Mouse (Mus musculus) forebrain, embryonic 11.5 days (tissue): Measurements from ENCODE around the gene Ttf1. TPM values are rescaled to one million over a fixed set of nuclear protein-coding genes. Genes with fewer than 3 reads are reported as not detected.
A peak's percentile ranks its signal among the peaks of the same experiment; 100 is the strongest.

Experiments
- ATAC-seq: fragments of 200-750 bp; cut with Nextera tagmentation; replicated peaks from 2 replicates; pipeline ENCODE4 v1.8.0; 2017; ENCODE audit warnings: moderate TSS enrichment; ENCODE audit not compliant: low FRiP score
- DNase-seq: peaks from one replicate; pipeline ENCODE4 v3.0.0-alpha.2; 2017; ENCODE audit warnings: low spot score
- H3K27ac ChIP-seq: fragments of 300-500 bp; sonication (generic); 2 replicates; pipeline ENCODE4 v1.5.1; 2014; ENCODE audit warnings: low read depth, low read length
- H3K27me3 ChIP-seq: fragments of 300-500 bp; sonication (generic); 2 replicates; pipeline ENCODE4 v1.6.1; 2014; ENCODE audit warnings: mild to moderate bottlenecking, low read length, mixed read lengths; ENCODE audit not compliant: control insufficient read depth, insufficient read depth
- H3K36me3 ChIP-seq: fragments of 300-500 bp; sonication (generic); 2 replicates; pipeline ENCODE4 v1.6.1; 2014; ENCODE audit warnings: mild to moderate bottlenecking, low read length, moderate library complexity, mixed read lengths; ENCODE audit not compliant: control insufficient read depth, insufficient read depth
- H3K4me1 ChIP-seq: fragments of 300-500 bp; sonication (generic); replicated peaks from 2 replicates; pipeline ENCODE4 v1.6.1; 2014; ENCODE audit warnings: low read length, mixed read lengths; ENCODE audit not compliant: control insufficient read depth, insufficient read depth
- H3K4me2 ChIP-seq: fragments of 300-500 bp; sonication (generic); 2 replicates; pipeline ENCODE4 v1.6.1; 2014; ENCODE audit warnings: low read depth, mild to moderate bottlenecking, low read length, moderate library complexity, mixed read lengths; ENCODE audit not compliant: severe bottlenecking
- H3K4me3 ChIP-seq: fragments of 300-500 bp; sonication (generic); 2 replicates; pipeline ENCODE4 v1.5.1; 2014; ENCODE audit warnings: low read depth, low read length
- H3K9ac ChIP-seq: fragments of 300-500 bp; sonication (generic); 2 replicates; pipeline ENCODE4 v1.6.1; 2014; ENCODE audit warnings: low read length
- H3K9me3 ChIP-seq: fragments of 300-500 bp; sonication (generic); 2 replicates; pipeline ENCODE4 v1.6.1; 2016; ENCODE audit warnings: low read length, mixed read lengths; ENCODE audit not compliant: control insufficient read depth
- WGBS: fragments of 180-500 bp; shearing (Covaris S2); extraction: QIAGEN DNeasy Blood & Tissue Kit; methylation state at CpG from one replicate; pipeline ENCODE4 v1.1.7; 2014; 5-methylcytosine and 5-hydroxymethylcytosine counted together
- polyA plus RNA-seq: library from polyadenylated mRNA; unstranded; fragments of >200 nt; fragmentation: Nextera tagmentation; extraction: Ambion mirVana; gene quantifications from 2 replicates; pipeline ENCODE4 v1.2.1, GENCODE M21; 2014

Gene Ttf1
- polyA plus RNA-seq: 13.6 and 14.7 TPM in 2 replicates

GRCm38 (mm10) chr2:29060135-29060597 is at the start of gene Ttf1:
TSS of gene Ttf1 (plus strand) at chr2:29060262.
- H3K9ac ChIP-seq: peak within 1 kb of the TSS; percentile 79
- ATAC-seq (peak; percentile 93), DNase-seq (peak; percentile 93)
- no peaks in the 10 kb centered on the region for H3K9me3 ChIP-seq
- H3K36me3 ChIP-seq: no peaks in the 10 kb centered on the region
- peaks cover 4% of the 10 kb centered on the region; the same call in 1 of the 2 replicates for H3K4me1 ChIP-seq
- H3K4me2 ChIP-seq: peak within 1 kb of the TSS; percentile 89
- peak within 1 kb of the TSS; percentile 89 for H3K4me3 ChIP-seq
- no peaks in the 10 kb centered on the region; the same call in 1 of the 2 replicates for H3K27me3 ChIP-seq
- WGBS: under 1% methylated on average over 41 of the region's 41 CpGs
- peak within 1 kb of the TSS; percentile 85 for H3K27ac ChIP-seq

GRCm38 (mm10) chr2:29012523-29012922 is 47.5 kb upstream of the Ttf1 start:
- H3K4me1 ChIP-seq: peaks cover 9% of the 10 kb centered on the region; the same call in 1 of the 2 replicates
- WGBS: 84% methylated on average over 5 of the region's 5 CpGs

GRCm38 (mm10) chr2:29016599-29017587 is 43.2 kb upstream of the Ttf1 start:
- H3K4me3 ChIP-seq: no peak overlapping the region
- no peaks in the 10 kb centered on the region for H3K36me3 ChIP-seq
- H3K27me3 ChIP-seq: peaks cover 17% of the 10 kb centered on the region
- peak overlapping the region; percentile 53 for H3K27ac ChIP-seq
- ATAC-seq (no peak), DNase-seq (peak; percentile 79)
- no peaks in the 10 kb centered on the region for H3K9me3 ChIP-seq
- H3K4me2 ChIP-seq: 0 out of 2 replicates have a peak overlapping the region, but pooled peaks have one; percentile 5
- H3K4me1 ChIP-seq: peaks cover 9% of the 10 kb centered on the region; the same call in 1 of the 2 replicates
- peak overlapping the region; percentile 23; the same call in 1 of the 2 replicates for H3K9ac ChIP-seq
- 52% methylated on average over 27 of the region's 27 CpGs for WGBS

More at GRCm38 (mm10) chr2:29012523-29012922, 47.5 kb upstream of the Ttf1 start:
- H3K4me3 ChIP-seq: no peak overlapping the region
- DNase-seq (no peak), ATAC-seq (no peak)
- no peak overlapping the region for H3K27ac ChIP-seq
- no peak overlapping the region for H3K9ac ChIP-seq
- peaks cover 50% of the 10 kb centered on the region for H3K27me3 ChIP-seq
- H3K9me3 ChIP-seq: no peaks in the 10 kb centered on the region
- H3K4me2 ChIP-seq: no peak overlapping the region
- no peaks in the 10 kb centered on the region for H3K36me3 ChIP-seq

- Histone ChIP-seq H3K9me3 (no peaks in the 10 kb centered on the region), H3K27me3 (peaks cover 16% of the 10 kb centered on the region), H3K27ac (no peak overlapping the region), H3K4me3 (no peak overlapping the region), H3K9ac (no peak overlapping the region), H3K36me3 (no peaks in the 10 kb centered on the region), H3K4me1 (peaks cover 9% of the 10 kb centered on the region; the same call in 1 of the 2 replicates), H3K4me2 (no peak overlapping the region)
- ATAC-seq (no peak), DNase-seq (no peak)
- 64% methylated on average over 5 of the region's 5 CpGs for WGBS
Measured at GRCm38 (mm10) chr2:29018680-29019079, 41.4 kb upstream of the Ttf1 start.

GRCm38 (mm10) chr2:29021025-29021424 is 39.0 kb upstream of the Ttf1 start:
- Histone ChIP-seq H3K27ac (no peak overlapping the region), H3K36me3 (no peaks in the 10 kb centered on the region), H3K4me2 (no peak overlapping the region), H3K9ac (no peak overlapping the region), H3K27me3 (peaks cover 9% of the 10 kb centered on the region), H3K4me1 (peaks cover 9% of the 10 kb centered on the region; the same call in 1 of the 2 replicates), H3K4me3 (no peak overlapping the region), H3K9me3 (no peaks in the 10 kb centered on the region)
- 78% methylated on average over 17 of the region's 17 CpGs for WGBS
- ATAC-seq (no peak), DNase-seq (no peak)

GRCm38 (mm10) chr2:29023001-29023400 is 37.1 kb upstream of the Ttf1 start:
- peaks cover 6% of the 10 kb centered on the region; the same call in 1 of the 2 replicates for H3K27me3 ChIP-seq
- no peak overlapping the region for H3K27ac ChIP-seq
- ATAC-seq (no peak), DNase-seq (no peak)
- no peaks in the 10 kb centered on the region for H3K36me3 ChIP-seq
- no peaks in the 10 kb centered on the region for H3K9me3 ChIP-seq
- H3K4me2 ChIP-seq: no peak overlapping the region
- H3K9ac ChIP-seq: no peak overlapping the region
- WGBS: 83% methylated on average over 7 of the region's 7 CpGs
- H3K4me1 ChIP-seq: no peaks in the 10 kb centered on the region
- H3K4me3 ChIP-seq: no peak overlapping the region

GRCm38 (mm10) chr2:29025284-29025683 is 34.8 kb upstream of the Ttf1 start:
- Histone ChIP-seq H3K4me3 (no peak overlapping the region), H3K27me3 (peaks cover 21% of the 10 kb centered on the region), H3K9ac (no peak overlapping the region), H3K36me3 (no peaks in the 10 kb centered on the region), H3K9me3 (no peaks in the 10 kb centered on the region), H3K4me1 (0 out of 2 replicates have a peak, but pooled peaks cover 2% of the 10 kb centered on the region), H3K4me2 (no peak overlapping the region), H3K27ac (no peak overlapping the region)
- WGBS: 87% methylated on average over 5 of the region's 5 CpGs
- no peak for DNase-seq
- ATAC-seq: no peak

GRCm38 (mm10) chr2:29030048-29030734 is 29.9 kb upstream of the Ttf1 start:
- H3K27me3 ChIP-seq: peaks cover 49% of the 10 kb centered on the region
- no peak overlapping the region for H3K27ac ChIP-seq
- ATAC-seq (no peak), DNase-seq (no peak)
- H3K9ac ChIP-seq: no peak overlapping the region
- no peaks in the 10 kb centered on the region for H3K36me3 ChIP-seq
- no peaks in the 10 kb centered on the region for H3K9me3 ChIP-seq
- H3K4me3 ChIP-seq: no peak overlapping the region
- 52% methylated on average over 20 of the region's 20 CpGs for WGBS
- H3K4me1 ChIP-seq: peaks cover 10% of the 10 kb centered on the region
- H3K4me2 ChIP-seq: no peak overlapping the region
